ENCODE assay signal across 8 mouse cellular contexts in the genomic region with DNA sequence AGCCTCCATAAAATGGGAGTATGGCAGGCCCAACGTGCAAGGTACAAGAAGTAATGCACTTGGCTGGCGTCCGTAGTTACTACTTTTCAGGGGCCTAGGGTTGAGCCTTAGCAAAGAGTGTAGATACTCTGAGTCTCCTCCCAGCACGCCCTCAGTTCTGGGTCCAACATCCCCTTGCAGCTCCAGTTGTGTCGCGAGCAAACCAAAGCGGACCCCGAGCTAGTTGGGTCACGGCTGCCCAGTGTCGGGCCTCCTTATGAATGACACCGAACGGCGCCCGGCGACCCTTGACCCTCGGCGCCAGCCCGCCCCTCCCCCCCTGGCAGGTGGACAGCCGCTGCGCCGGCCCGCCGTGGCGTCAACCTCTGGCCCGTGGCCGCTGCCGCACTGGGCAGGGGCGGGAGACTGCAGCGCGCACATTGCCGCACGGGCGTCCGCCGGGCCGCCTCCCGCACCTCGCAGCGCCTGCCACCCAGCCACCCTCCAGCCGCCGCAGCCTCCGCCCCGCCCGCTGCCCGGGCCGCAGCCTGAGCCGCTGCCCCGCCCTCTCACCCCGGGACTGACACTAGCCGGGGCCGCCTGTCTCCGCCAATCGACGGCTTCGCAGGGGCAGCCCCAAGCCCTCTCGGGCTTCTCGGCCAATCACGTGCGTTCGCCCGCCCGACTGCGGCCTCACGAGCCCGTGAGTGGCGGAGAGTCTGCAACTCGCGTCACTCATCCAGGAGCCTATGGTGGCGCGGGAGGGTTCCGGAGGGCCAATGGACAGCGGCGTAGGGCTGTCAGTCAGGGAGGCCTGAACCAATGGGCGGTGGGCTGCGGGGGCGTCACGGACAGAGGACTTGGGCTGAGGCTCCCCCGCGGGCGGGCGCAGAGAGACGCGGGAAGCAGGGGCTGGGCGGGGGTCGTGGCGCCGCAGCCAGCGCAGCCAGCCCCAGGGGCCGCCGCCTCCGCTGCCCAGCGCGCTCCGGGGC. TPM values are rescaled to one million over a fixed set of nuclear protein-coding genes. Genes with fewer than 3 reads are reported as not detected.
DNase-seq lines count a peak whose midpoint lies in the region; ATAC-seq lines count a peak whose summit lies in the region.

TSS of gene Prkaca (plus strand) at position 844 of the 971 bp plus-strand sequence.

- H3K27ac ChIP-seq in hindbrain, embryonic 15.5 days (replicated peaks) = peak within 1 kb of the TSS; percentile 89

- peak within 1 kb of the TSS; percentile 94 for H3K4me2 ChIP-seq in hindbrain, embryonic 15.5 days

- peak; percentile 98 for DNase-seq in T-cell, adult 2 months (ENCODE audit: low spot score)
- peak; percentile 96 to 99 for DNase-seq in cerebellum, postnatal 36 days
- DNase-seq in frontal cortex, postnatal 36 days (ENCODE audit: low spot score in 2 of 2) = peak; percentile 99
- peak; percentile 99 for DNase-seq in left cerebral cortex, adult 11 months (ENCODE audit: low spot score)
- DNase-seq in lung, postnatal 4 days = peak; percentile 97 to 100
- peak; percentile 96 for DNase-seq in retina, postnatal 7 days (ENCODE audit: low read depth, low spot score)
- peak; percentile 96 for DNase-seq in urinary bladder, adult 2 months (ENCODE audit: low spot score)

- WGBS in hindbrain, embryonic 15.5 days = 0% methylated on average over 88 of the region's 94 CpGs

- H3K9ac ChIP-seq in hindbrain, embryonic 15.5 days = peak within 1 kb of the TSS; percentile 98

- peak within 1 kb of the TSS; percentile 98 for H3K4me3 ChIP-seq in hindbrain, embryonic 15.5 days

- H3K36me3 ChIP-seq in hindbrain, embryonic 15.5 days = no peaks in the 10 kb centered on the region

- peaks cover 41% of the 10 kb centered on the region for H3K4me1 ChIP-seq in hindbrain, embryonic 15.5 days (replicated peaks)

- H3K9me3 ChIP-seq in hindbrain, embryonic 15.5 days = no peaks in the 10 kb centered on the region

- ATAC-seq in hindbrain, embryonic 15.5 days (ENCODE audit: low FRiP score, low read depth) = peak; percentile 100

- H3K27me3 ChIP-seq in hindbrain, embryonic 15.5 days = no peaks in the 10 kb centered on the region

RNA-seq across cellular contexts. Expression of gene Prkaca, which starts in this region (rescaled TPM):
- 241 and 250 TPM in 2 replicates for polyA plus RNA-seq in hindbrain, embryonic 15.5 days (2015; fragmentation: Nextera tagmentation; extraction: Ambion mirVana)
- 74.4 and 81.2 TPM in 2 replicates for polyA plus RNA-seq in urinary bladder, adult 2 months (2012; rRNA removed)

Comparison
In these comparisons a context has a peak if more than half of its experiments do, and no peak if none do; other contexts are left out.
1. Peak in every context shown above with its lines: DNase-seq, ATAC-seq, H3K4me3 ChIP-seq and H3K27ac ChIP-seq.